Mouse (Mus musculus) kidney, embryonic 14.5 days (tissue): ENCODE data around the gene Rnf215. TPM values are rescaled to one million over a fixed set of nuclear protein-coding genes. Genes with fewer than 3 reads are reported as not detected.
"Not testable (repeated sequence)": the region's sequence is repeated elsewhere in the genome, so short reads cannot be mapped to it uniquely, and the experiment has no call there.

Experiments used
- ATAC-seq: fragments of 200-750 bp; cut with Nextera tagmentation; 2 replicates; pipeline ENCODE4 v1.8.0; 2017; ENCODE audit warnings: moderate number of reproducible peaks, mild to moderate bottlenecking, moderate TSS enrichment, moderate library complexity; ENCODE audit not compliant: low FRiP score, low TSS enrichment
- H3K27ac ChIP-seq: fragments of 300-500 bp; sonication (generic); 2 replicates; pipeline ENCODE4 v1.5.1; 2014; ENCODE audit warnings: low read depth, mild to moderate bottlenecking, low read length, moderate library complexity, mixed read lengths
- H3K27me3 ChIP-seq: fragments of 300-500 bp; sonication (generic); 2 replicates; pipeline ENCODE4 v1.6.1; 2014; ENCODE audit warnings: mild to moderate bottlenecking, low read length; ENCODE audit not compliant: control insufficient read depth, insufficient read depth
- H3K36me3 ChIP-seq: fragments of 300-500 bp; sonication (generic); 2 replicates; pipeline ENCODE4 v1.6.1; 2014; ENCODE audit warnings: low read length, mixed read lengths; ENCODE audit not compliant: control insufficient read depth, insufficient read depth
- H3K4me1 ChIP-seq: fragments of 300-500 bp; sonication (generic); 2 replicates; pipeline ENCODE4 v1.6.1; 2014; ENCODE audit warnings: low read length, mixed read lengths; ENCODE audit not compliant: control insufficient read depth, insufficient read depth
- H3K4me2 ChIP-seq: fragments of 300-500 bp; sonication (generic); replicated peaks from 2 replicates; pipeline ENCODE4 v1.6.1; 2014; ENCODE audit warnings: low read depth, mild to moderate bottlenecking, low read length
- H3K4me3 ChIP-seq: fragments of 300-500 bp; sonication (generic); 2 replicates; pipeline ENCODE4 v1.5.1; 2014; ENCODE audit warnings: mild to moderate bottlenecking, low read length
- H3K9ac ChIP-seq: fragments of 300-500 bp; sonication (generic); 2 replicates; pipeline ENCODE4 v1.6.1; 2014; ENCODE audit warnings: low read depth, mild to moderate bottlenecking, low read length, moderate library complexity
- H3K9me3 ChIP-seq: fragments of 300-500 bp; sonication (generic); 2 replicates; pipeline ENCODE4 v1.6.1; 2016; ENCODE audit warnings: low read length; ENCODE audit not compliant: control insufficient read depth
- WGBS: fragments of 180-500 bp; shearing (Covaris S2); extraction: QIAGEN DNeasy Blood & Tissue Kit; methylation state at CpG from one replicate; pipeline ENCODE4 v1.1.7; 2014; 5-methylcytosine and 5-hydroxymethylcytosine counted together
- polyA plus RNA-seq: library from polyadenylated mRNA; unstranded; fragments of >200 nt; fragmentation: Nextera tagmentation; extraction: Ambion mirVana; gene quantifications from 2 replicates; pipeline ENCODE4 v1.2.1, GENCODE M21; 2014

Gene Rnf215
- polyA plus RNA-seq, 1 experiment from 2014 or later = 28.3 TPM

- H3K9ac ChIP-seq = no peak overlapping the region
- 90% methylated on average over 7 of the region's 7 CpGs for WGBS
- no peak overlapping the region for H3K4me3 ChIP-seq
- H3K36me3 ChIP-seq = peaks cover 98% of the 10 kb centered on the region
- H3K27me3 ChIP-seq = no peaks in the 10 kb centered on the region
- no peaks in the 10 kb centered on the region for H3K9me3 ChIP-seq
- H3K4me1 ChIP-seq = peaks cover 3% of the 10 kb centered on the region
- ATAC-seq = no peak
- H3K27ac ChIP-seq = no peak overlapping the region
- H3K4me2 ChIP-seq = no peak overlapping the region
These were observed 31.6 kb downstream of the Rnf215 start for GRCm38 (mm10) chr11:4166467-4167090.

GRCm38 (mm10) chr11:4174586-4174985 lies 39.6 kb downstream of the Rnf215 start:
- H3K9ac ChIP-seq = no peak overlapping the region
- ATAC-seq = no peak
- no peaks in the 10 kb centered on the region for H3K27me3 ChIP-seq
- H3K4me1 ChIP-seq = no peaks in the 10 kb centered on the region
- H3K4me2 ChIP-seq = no peak overlapping the region
- 94% methylated on average over 5 of the region's 5 CpGs for WGBS
- H3K9me3 ChIP-seq = no peaks in the 10 kb centered on the region
- peaks cover 100% of the 10 kb centered on the region for H3K36me3 ChIP-seq
- no peak overlapping the region for H3K4me3 ChIP-seq
- H3K27ac ChIP-seq = no peak overlapping the region

GRCm38 (mm10) chr11:4177716-4178115 lies 42.7 kb downstream of the Rnf215 start:
- WGBS = 77% methylated on average over 4 of the region's 4 CpGs
- no peaks in the 10 kb centered on the region for H3K27me3 ChIP-seq
- no peaks in the 10 kb centered on the region for H3K9me3 ChIP-seq
- H3K9ac ChIP-seq = no peak overlapping the region
- no peak for ATAC-seq
- H3K4me3 ChIP-seq = no peak overlapping the region
- H3K27ac ChIP-seq = no peak overlapping the region
- peaks cover 100% of the 10 kb centered on the region for H3K36me3 ChIP-seq
- no peaks in the 10 kb centered on the region for H3K4me1 ChIP-seq
- no peak overlapping the region for H3K4me2 ChIP-seq

- Histone ChIP-seq H3K9ac (no peak overlapping the region), H3K4me2 (no peak overlapping the region), H3K27ac (no peak overlapping the region), H3K36me3 (peaks cover 66% of the 10 kb centered on the region), H3K9me3 (no peaks in the 10 kb centered on the region), H3K4me1 (no peaks in the 10 kb centered on the region; the same call in 1 of the 2 replicates), H3K27me3 (no peaks in the 10 kb centered on the region), H3K4me3 (no peak overlapping the region)
- no peak for ATAC-seq
- WGBS = 38% methylated on average over 1 of the region's 1 CpGs
These were observed 47.1 kb downstream of the Rnf215 start for GRCm38 (mm10) chr11:4182061-4182460.

- Histone ChIP-seq H3K9me3 (no peaks in the 10 kb centered on the region), H3K9ac (no peak overlapping the region), H3K36me3 (peaks cover 52% of the 10 kb centered on the region), H3K27me3 (no peaks in the 10 kb centered on the region), H3K27ac (no peak overlapping the region), H3K4me3 (no peak overlapping the region), H3K4me1 (peaks cover 14% of the 10 kb centered on the region), H3K4me2 (no peak overlapping the region)
- ATAC-seq = no peak
These were observed 48.5 kb downstream of the Rnf215 start for GRCm38 (mm10) chr11:4183511-4183910.

- ATAC-seq = no peak
- H3K9me3 ChIP-seq = no peaks in the 10 kb centered on the region
- 68% methylated on average over 4 of the region's 4 CpGs for WGBS
These were observed 49.4 kb downstream of the Rnf215 start for GRCm38 (mm10) chr11:4184251-4184952.

GRCm38 (mm10) chr11:4185480-4185879 lies 50.5 kb downstream of the Rnf215 start:
- ATAC-seq = not testable (repeated sequence)
- whole genome bisulfite sequencing = 89% methylated on average over 6 of the region's 6 CpGs

More at GRCm38 (mm10) chr11:4184251-4184952, 49.4 kb downstream of the Rnf215 start:
- no peak overlapping the region for H3K27ac ChIP-seq
- H3K4me3 ChIP-seq = no peak overlapping the region
- H3K27me3 ChIP-seq = no peaks in the 10 kb centered on the region
- H3K4me2 ChIP-seq = no peak overlapping the region
- peaks cover 16% of the 10 kb centered on the region for H3K4me1 ChIP-seq
- no peak overlapping the region for H3K9ac ChIP-seq
- peaks cover 43% of the 10 kb centered on the region for H3K36me3 ChIP-seq

GRCm38 (mm10) chr11:4186486-4187317 lies 51.7 kb downstream of the Rnf215 start, which contains the start of gene Tbc1d10a:
TSS of gene Tbc1d10a (plus strand) at chr11:4186789.
- under 1% methylated on average over 57 of the region's 71 CpGs for WGBS
- Histone ChIP-seq H3K9me3 (no peaks in the 10 kb centered on the region), H3K27ac (peak within 1 kb of the TSS; percentile 37; the same call in 1 of the 2 replicates), H3K4me1 (peaks cover 34% of the 10 kb centered on the region), H3K4me3 (peak within 1 kb of the TSS; percentile 88), H3K36me3 (peaks cover 20% of the 10 kb centered on the region), H3K4me2 (peak within 1 kb of the TSS; percentile 88), H3K9ac (peak within 1 kb of the TSS; percentile 94), H3K27me3 (no peaks in the 10 kb centered on the region)
- ATAC-seq = peak; percentile 97

More at GRCm38 (mm10) chr11:4185480-4185879, 50.5 kb downstream of the Rnf215 start:
- H3K9me3 ChIP-seq, H3K4me2 ChIP-seq, H3K4me3 ChIP-seq, H3K27me3 ChIP-seq, H3K27ac ChIP-seq, H3K9ac ChIP-seq: not testable (repeated sequence)
- H3K4me1 ChIP-seq = peaks cover 22% of the 10 kb centered on the region
- H3K36me3 ChIP-seq = peaks cover 32% of the 10 kb centered on the region
